Mouse (Mus musculus) urinary bladder, postnatal 0 days (tissue): Measurements from ENCODE around the gene Top1. TPM values are rescaled to one million over a fixed set of nuclear protein-coding genes. Genes with fewer than 3 reads are reported as not detected.

Experiments used
- microRNA-seq: library from miRNA; unstranded; fragments of <30 nt; microRNA quantifications from one replicate; pipeline ENCODE4, GENCODE M21; 2016
- polyA plus RNA-seq: library from polyadenylated mRNA; unstranded; fragments of >200 nt; fragmentation: Nextera tagmentation; extraction: Ambion mirVana; gene quantifications from 2 replicates; pipeline ENCODE4 v1.2.1, GENCODE M21; 2015

The Top1 gene
- polyA plus RNA-seq = 28.2 and 36.6 TPM in 2 replicates

GRCm38 (mm10) chr2:160645614-160646137 is at the start of gene Top1:
Gene Top1, plus strand, starts transcription at chr2:160645888.

DNA sequence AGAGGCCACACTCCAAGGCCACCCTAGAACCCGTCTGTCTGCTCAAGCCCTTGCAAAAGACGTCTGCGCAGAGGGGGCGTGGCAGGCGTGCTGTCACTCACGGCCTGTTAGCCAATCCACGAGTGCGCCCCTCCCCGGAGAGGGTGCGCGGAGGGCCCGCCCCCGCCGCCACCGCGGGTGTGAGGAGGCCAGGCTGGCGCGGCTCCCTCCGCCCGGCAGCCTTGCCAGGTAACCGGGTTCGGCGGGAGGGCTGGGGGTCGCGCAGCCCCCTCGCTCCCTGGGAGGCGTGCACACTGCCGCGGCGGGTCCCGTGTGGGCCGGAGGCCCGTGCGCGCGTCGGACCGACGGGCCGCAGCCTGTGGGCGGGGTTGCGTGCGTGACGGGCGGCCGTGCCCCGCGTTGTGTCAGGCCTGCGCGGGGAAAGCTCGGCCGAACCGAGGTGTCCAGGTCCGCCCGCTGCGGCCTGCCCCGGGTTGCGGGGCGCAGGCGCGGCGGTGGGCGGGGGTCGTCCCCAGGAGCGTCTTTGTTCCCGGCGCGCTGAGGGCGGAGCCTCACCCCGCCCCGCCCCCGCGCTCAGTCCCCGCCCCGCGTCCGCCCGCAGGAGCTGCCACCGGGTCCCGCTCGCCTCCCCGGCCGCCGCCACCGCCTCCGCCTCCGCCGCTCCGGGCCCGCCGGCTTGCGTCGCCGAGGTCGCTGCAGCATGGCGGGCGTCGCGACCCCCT is 85.6 kb downstream of the Top1 start, which contains the start of gene Plcg1:
Gene Plcg1, plus strand, starts transcription at position 184 of the 722 bp plus-strand sequence.

Small RNA genes within 50 kb of the gene (microRNA-seq; reads per million reads assigned to microRNA genes)
- gene Gm23968 = not detected

Other genes starting within 250 kb of the Top1 start
- 14.5 and 15.4 TPM in 2 replicates for gene Plcg1, start 85.4 kb downstream of the Top1 start, polyA plus RNA-seq
- gene Zhx3, start 227.1 kb downstream of the Top1 start, polyA plus RNA-seq = 3.4 and 5.2 TPM in 2 replicates
- 13.0 and 13.8 TPM in 2 replicates for gene Lpin3, start 234.8 kb downstream of the Top1 start, polyA plus RNA-seq